Mouse (Mus musculus) forebrain, embryonic 13.5 days (tissue): Measurements from ENCODE around the gene Tcl1b5. TPM values are rescaled to one million over a fixed set of nuclear protein-coding genes. Genes with fewer than 3 reads are reported as not detected.

Experiments
- ATAC-seq: fragments of 200-750 bp; cut with Nextera tagmentation; 2 replicates; pipeline ENCODE4 v1.8.0; 2017
- H3K27ac ChIP-seq: fragments of 300-500 bp; sonication (generic); 2 replicates; pipeline ENCODE4 v1.5.1; 2015; ENCODE audit warnings: inconsistent platforms, mild to moderate bottlenecking, moderate library complexity
- H3K27me3 ChIP-seq: fragments of 300-500 bp; sonication (generic); 2 replicates; pipeline ENCODE4 v1.6.1; 2015; ENCODE audit warnings: mild to moderate bottlenecking, inconsistent platforms
- H3K36me3 ChIP-seq: fragments of 300-500 bp; sonication (generic); 2 replicates; pipeline ENCODE4 v1.6.1; 2015; ENCODE audit warnings: mild to moderate bottlenecking, inconsistent platforms; ENCODE audit not compliant: poor library complexity, severe bottlenecking
- H3K4me1 ChIP-seq: fragments of 300-500 bp; sonication (generic); 2 replicates; pipeline ENCODE4 v1.6.1; 2015; ENCODE audit warnings: inconsistent platforms
- H3K4me2 ChIP-seq: fragments of 300-500 bp; sonication (generic); 2 replicates; pipeline ENCODE4 v1.6.1; 2015; ENCODE audit warnings: inconsistent platforms, mild to moderate bottlenecking, moderate library complexity
- H3K4me3 ChIP-seq: fragments of 300-500 bp; sonication (generic); 2 replicates; pipeline ENCODE4 v1.5.1; 2015; ENCODE audit warnings: mild to moderate bottlenecking, inconsistent platforms
- H3K9ac ChIP-seq: fragments of 300-500 bp; sonication (generic); 2 replicates; pipeline ENCODE4 v1.6.1; 2015; ENCODE audit warnings: mild to moderate bottlenecking, inconsistent platforms
- H3K9me3 ChIP-seq: fragments of 300-500 bp; sonication (generic); replicated peaks from 2 replicates; pipeline ENCODE4 v1.6.1; 2016; ENCODE audit warnings: inconsistent platforms
- WGBS: fragments of 180-500 bp; shearing (Covaris S2); methylation state at CpG from one replicate; pipeline ENCODE4 v1.1.7; 2015; 5-methylcytosine and 5-hydroxymethylcytosine counted together
- polyA plus RNA-seq: library from polyadenylated mRNA; unstranded; fragments of >200 nt; fragmentation: Nextera tagmentation; extraction: Ambion mirVana; gene quantifications from 2 replicates; pipeline ENCODE4 v1.2.1, GENCODE M21; 2015

The Tcl1b5 gene
- polyA plus RNA-seq, 1 experiment from 2014 or later, result not detected

DNA sequence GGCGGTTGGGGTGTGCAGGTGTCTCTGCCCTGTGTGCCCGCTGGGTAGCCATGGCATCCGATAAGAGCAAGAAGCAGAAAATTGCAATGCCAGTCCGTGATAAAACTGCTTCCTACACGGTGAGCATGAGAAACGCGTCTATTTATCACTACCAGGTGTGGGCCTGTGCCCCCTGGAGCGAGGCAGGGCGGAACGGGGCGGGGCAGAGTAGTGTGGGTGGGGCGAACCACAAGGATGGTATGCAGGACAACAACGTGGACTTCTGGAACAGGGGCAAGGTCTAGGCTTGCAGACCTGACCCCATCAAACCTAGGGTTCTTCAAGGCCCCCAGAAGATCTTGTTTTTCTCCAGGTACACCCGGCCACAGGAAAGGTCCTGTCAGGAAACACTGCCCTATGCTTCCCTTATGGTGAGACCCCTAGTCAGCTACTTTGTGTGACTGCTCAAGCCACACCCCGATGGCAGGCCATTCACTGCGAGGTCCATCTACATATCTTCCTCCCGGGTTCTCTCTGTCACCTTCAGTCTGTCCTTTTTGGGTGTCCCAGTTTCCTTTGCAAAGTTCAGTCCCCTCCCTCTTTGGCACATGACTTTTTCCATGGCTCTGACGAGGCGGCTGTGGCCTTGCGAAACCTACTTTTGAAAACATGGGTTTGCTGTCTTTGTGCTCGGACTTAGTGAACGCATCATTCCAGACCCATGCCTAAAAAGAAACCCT, 46.6 kb downstream of the Tcl1b5 start, which contains the start of gene Tcl1:
Gene Tcl1, minus strand, starts transcription at position 193 of the 719 bp plus-strand sequence.
- Histone ChIP-seq H3K9me3 (no peaks in the 10 kb centered on the region), H3K4me1 (0 out of 2 replicates have a peak, but pooled peaks cover 3% of the 10 kb centered on the region), H3K27me3 (no peaks in the 10 kb centered on the region), H3K4me3 (no peak within 1 kb of the TSS), H3K9ac (no peak within 1 kb of the TSS), H3K4me2 (no peak within 1 kb of the TSS), H3K36me3 (no peaks in the 10 kb centered on the region), H3K27ac (no peak within 1 kb of the TSS)
- ATAC-seq, result no peak
- 92% methylated on average over 22 of the region's 22 CpGs for WGBS

DNA sequence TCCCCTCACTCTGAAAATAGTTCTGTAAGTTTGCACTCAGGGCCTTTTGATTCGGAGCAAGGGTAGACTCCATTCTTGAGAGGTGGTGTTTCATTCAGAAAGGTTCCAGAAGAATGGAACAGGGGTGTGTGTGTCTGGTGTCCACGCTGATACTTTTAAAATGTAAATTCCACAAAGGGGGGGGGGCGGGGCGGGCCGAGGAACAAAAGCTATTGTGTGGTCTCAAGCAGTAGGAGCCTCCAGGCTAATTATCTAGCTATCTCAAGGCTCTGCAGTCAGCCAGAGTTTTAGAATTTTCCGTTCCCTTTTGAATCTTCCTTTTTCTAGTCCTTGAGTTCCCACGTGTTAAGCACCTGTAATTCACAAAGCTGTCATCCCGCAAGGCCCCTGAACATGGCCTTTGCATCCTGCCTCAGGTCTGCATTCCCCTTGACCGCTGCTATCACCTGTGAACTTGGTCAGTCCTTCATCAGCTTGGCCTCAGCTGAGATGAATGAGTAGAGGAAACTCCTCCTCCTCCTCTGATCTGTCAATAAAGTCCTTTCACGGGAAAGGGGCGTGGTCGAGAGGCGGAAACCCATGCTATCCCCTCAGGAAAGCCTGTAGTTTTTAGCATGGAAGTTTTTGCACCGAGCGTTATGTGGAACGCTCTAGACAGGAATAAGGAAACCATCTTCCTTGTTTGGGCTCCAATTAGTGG, 48.6 kb downstream of the Tcl1b5 start:
- no peak overlapping the region for H3K4me2 ChIP-seq
- H3K36me3 ChIP-seq, result no peaks in the 10 kb centered on the region
- no peaks in the 10 kb centered on the region for H3K27me3 ChIP-seq
- no peaks in the 10 kb centered on the region for H3K9me3 ChIP-seq
- H3K4me3 ChIP-seq, result no peak overlapping the region
- H3K4me1 ChIP-seq, result 0 out of 2 replicates have a peak, but pooled peaks cover 3% of the 10 kb centered on the region
- WGBS, result 36% methylated on average over 16 of the region's 16 CpGs
- no peak overlapping the region for H3K9ac ChIP-seq
- ATAC-seq, result no peak
- no peak overlapping the region for H3K27ac ChIP-seq

Other genes with a start within 250 kb of the Tcl1b5 start
- gene Syne3, start 166.5 kb upstream of the Tcl1b5 start, polyA plus RNA-seq, result 0.12 and 0.16 TPM in 2 replicates
- 140 and 148 TPM in 2 replicates for gene Glrx5, start 143.7 kb upstream of the Tcl1b5 start, polyA plus RNA-seq
- not detected in 2 replicates for gene Tcl1b2, start 30.3 kb upstream of the Tcl1b5 start, polyA plus RNA-seq
- not detected in 2 replicates for gene Tcl1b1, start 16.7 kb upstream of the Tcl1b5 start, polyA plus RNA-seq
- gene Tcl1b3, start 14.7 kb downstream of the Tcl1b5 start, polyA plus RNA-seq, result not detected in 2 replicates
- gene Tcl1b4, start 25.6 kb downstream of the Tcl1b5 start, polyA plus RNA-seq, result not detected in 2 replicates
- gene Tcl1, start 46.4 kb downstream of the Tcl1b5 start, polyA plus RNA-seq, result not detected in 2 replicates
- gene Tunar, start 157.5 kb downstream of the Tcl1b5 start, polyA plus RNA-seq, result 2.0 and 2.7 TPM in 2 replicates